Mouse (Mus musculus): ENCODE data around the gene Afap1l2. TPM values are rescaled to one million over a fixed set of nuclear protein-coding genes. Genes with fewer than 3 reads are reported as not detected.

Gene Afap1l2
- polyA plus RNA-seq, 1 experiment = 17.3 TPM

DNA sequence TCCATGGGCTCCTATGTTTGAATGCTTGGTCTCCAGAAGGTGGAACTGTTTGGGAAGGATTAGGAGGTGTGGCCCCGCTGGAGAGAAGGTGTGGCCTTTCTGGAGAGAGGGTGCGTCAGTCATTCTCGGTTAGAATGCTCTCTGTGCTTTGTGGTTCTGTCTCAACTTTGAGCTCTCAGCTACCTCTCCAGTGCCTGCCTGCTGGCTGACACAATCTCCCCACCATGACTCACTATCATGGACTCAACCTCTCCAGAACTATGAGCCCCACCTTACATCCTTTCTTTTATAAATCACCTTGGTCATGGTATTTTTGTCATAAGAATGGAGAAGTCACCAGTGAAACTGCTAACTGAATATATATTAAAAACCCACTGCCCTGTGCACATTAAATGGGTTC is 93.4 kb downstream of the Afap1l2 start:
- H3K27ac ChIP-seq (ENCODE audit: insufficient read depth, low read length) = peak overlapping the region; percentile 46; the same call in 1 of the 2 replicates
- H3K36me3 ChIP-seq (ENCODE audit: control insufficient read depth, insufficient read depth, low read length, poor library complexity, severe bottlenecking) = no peaks in the 10 kb centered on the region
- TF ChIP-seq CTCF (IDR thresholded peaks at IDR 0.05; ENCODE audit: low read depth, low read length) (no peak), EP300 (IDR thresholded peaks at IDR 0.05; ENCODE audit: insufficient read depth, low read depth, low read length) (no peak), POLR2A (IDR thresholded peaks at IDR 0.05; ENCODE audit: insufficient read depth, low read length) (no peak)
- H3K27me3 ChIP-seq (ENCODE audit: control insufficient read depth, insufficient read depth, low read length, poor library complexity, severe bottlenecking) = no peaks in the 10 kb centered on the region
- no peaks in the 10 kb centered on the region for H3K4me1 ChIP-seq (ENCODE audit: control insufficient read depth, insufficient read depth, low read length)
- no peaks in the 10 kb centered on the region for H3K9me3 ChIP-seq (replicated peaks; ENCODE audit: control insufficient read depth, insufficient read depth, low read length, poor library complexity, severe bottlenecking)
- H3K4me3 ChIP-seq (ENCODE audit: low read depth, low read length) = no peak overlapping the region
- H3K9ac ChIP-seq (ENCODE audit: low read depth, poor library complexity, severe bottlenecking) = no peak overlapping the region

DNA sequence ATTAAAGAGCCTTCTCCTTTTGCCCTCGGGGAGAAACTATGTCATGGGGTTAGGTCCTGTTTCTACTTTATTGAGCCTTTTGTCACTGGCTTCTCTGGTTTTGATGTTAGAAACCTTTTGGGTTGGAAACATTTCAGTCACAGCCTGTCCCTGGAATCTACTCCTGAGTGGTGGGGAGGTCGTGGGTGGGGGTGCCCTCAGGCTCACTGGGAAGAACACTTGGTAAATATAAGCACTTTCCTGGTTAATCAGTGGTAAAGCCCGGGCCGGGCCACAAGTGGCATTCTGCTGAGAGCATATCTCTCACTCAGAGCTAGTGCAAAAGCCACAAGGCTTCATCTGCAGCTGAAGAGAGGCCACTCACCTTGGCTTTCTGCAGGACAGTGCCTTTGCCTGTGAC is 94.3 kb downstream of the Afap1l2 start:
- H3K4me3 ChIP-seq (ENCODE audit: low read depth, low read length) = no peak overlapping the region
- H3K4me1 ChIP-seq (ENCODE audit: control insufficient read depth, insufficient read depth, low read length) = no peaks in the 10 kb centered on the region
- no peaks in the 10 kb centered on the region for H3K27me3 ChIP-seq (ENCODE audit: control insufficient read depth, insufficient read depth, low read length, poor library complexity, severe bottlenecking)
- H3K27ac ChIP-seq (ENCODE audit: insufficient read depth, low read length) = no peak overlapping the region
- TF ChIP-seq CTCF (IDR thresholded peaks at IDR 0.05; ENCODE audit: low read depth, low read length) (no peak), EP300 (IDR thresholded peaks at IDR 0.05; ENCODE audit: insufficient read depth, low read depth, low read length) (no peak), POLR2A (IDR thresholded peaks at IDR 0.05; ENCODE audit: insufficient read depth, low read length) (no peak)
- H3K36me3 ChIP-seq (ENCODE audit: control insufficient read depth, insufficient read depth, low read length, poor library complexity, severe bottlenecking) = no peaks in the 10 kb centered on the region
- no peak overlapping the region for H3K9ac ChIP-seq (ENCODE audit: low read depth, poor library complexity, severe bottlenecking)
- no peaks in the 10 kb centered on the region for H3K9me3 ChIP-seq (replicated peaks; ENCODE audit: control insufficient read depth, insufficient read depth, low read length, poor library complexity, severe bottlenecking)

DNA sequence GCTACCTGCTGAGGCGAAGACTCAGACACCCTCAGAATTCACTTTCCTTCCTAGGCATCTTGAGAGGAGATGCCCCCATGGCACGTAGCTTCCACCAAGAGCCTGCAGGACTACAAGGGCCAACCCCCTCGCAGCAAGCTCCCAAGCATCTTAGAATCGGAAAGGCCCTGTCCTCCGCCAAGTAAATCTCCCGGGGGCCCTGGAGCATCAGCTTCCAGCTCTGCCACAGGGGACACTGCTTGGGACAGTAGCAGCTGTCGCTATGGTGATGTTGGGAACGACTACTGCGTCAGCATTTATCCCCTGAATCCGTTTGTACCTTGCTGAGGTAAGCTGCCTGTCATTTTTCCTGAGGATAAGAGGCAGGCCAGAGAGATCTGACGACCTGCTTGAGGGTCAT is 97.5 kb downstream of the Afap1l2 start:
- Histone ChIP-seq H3K4me3 (ENCODE audit: low read depth, low read length) (no peak overlapping the region), H3K9ac (ENCODE audit: low read depth, poor library complexity, severe bottlenecking) (no peak overlapping the region), H3K36me3 (ENCODE audit: control insufficient read depth, insufficient read depth, low read length, poor library complexity, severe bottlenecking) (no peaks in the 10 kb centered on the region), H3K27ac (ENCODE audit: insufficient read depth, low read length) (no peak overlapping the region), H3K9me3 (replicated peaks; ENCODE audit: control insufficient read depth, insufficient read depth, low read length, poor library complexity, severe bottlenecking) (no peaks in the 10 kb centered on the region), H3K27me3 (ENCODE audit: control insufficient read depth, insufficient read depth, low read length, poor library complexity, severe bottlenecking) (no peaks in the 10 kb centered on the region), H3K4me1 (ENCODE audit: control insufficient read depth, insufficient read depth, low read length) (no peaks in the 10 kb centered on the region)
- no peak for TF ChIP-seq EP300 (IDR thresholded peaks at IDR 0.05; ENCODE audit: insufficient read depth, low read depth, low read length)
- no peak for TF ChIP-seq CTCF (IDR thresholded peaks at IDR 0.05; ENCODE audit: low read depth, low read length)
- TF ChIP-seq POLR2A (IDR thresholded peaks at IDR 0.05; ENCODE audit: insufficient read depth, low read length) = no peak

DNA sequence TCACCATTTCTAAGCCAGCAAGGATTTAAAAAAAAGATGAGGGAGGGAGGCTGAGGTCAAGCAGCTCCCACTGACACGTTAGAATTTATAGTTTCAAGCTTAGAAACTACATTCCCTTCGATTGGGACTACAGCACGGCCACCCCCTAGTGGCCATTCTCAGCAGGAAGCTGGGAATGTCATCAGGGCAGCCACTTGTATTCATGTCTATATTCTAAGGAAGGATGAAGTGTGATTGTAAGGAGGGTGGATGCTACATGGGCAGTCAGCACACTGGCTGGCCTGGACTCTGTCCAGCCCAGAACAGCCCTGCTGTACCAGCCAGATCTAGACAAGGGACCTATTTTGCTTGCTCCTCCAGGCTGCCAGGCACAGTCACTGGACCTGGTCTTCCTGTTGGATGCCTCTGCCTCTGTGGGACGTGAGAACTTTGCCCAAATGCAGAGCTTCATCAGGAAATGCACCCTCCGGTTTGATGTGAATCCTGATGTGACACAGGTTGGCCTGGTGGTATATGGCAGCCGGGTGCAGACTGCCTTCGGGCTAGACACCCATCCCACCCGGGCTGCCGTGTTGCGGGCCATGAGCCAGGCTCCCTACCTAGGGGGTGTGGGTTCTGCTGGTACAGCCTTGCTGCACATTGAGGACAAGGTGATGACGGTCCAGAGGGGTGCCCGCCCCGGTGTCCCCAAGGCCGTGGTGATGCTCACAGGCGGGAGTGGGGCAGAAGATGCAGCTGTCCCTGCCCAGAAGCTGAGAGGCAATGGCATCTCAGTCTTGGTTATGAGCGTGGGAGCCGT is 99.4 kb downstream of the Afap1l2 start:
- H3K27me3 ChIP-seq (ENCODE audit: control insufficient read depth, insufficient read depth, low read length, poor library complexity, severe bottlenecking) = no peaks in the 10 kb centered on the region
- H3K9me3 ChIP-seq (replicated peaks; ENCODE audit: control insufficient read depth, insufficient read depth, low read length, poor library complexity, severe bottlenecking) = no peaks in the 10 kb centered on the region
- no peak overlapping the region for H3K9ac ChIP-seq (ENCODE audit: low read depth, poor library complexity, severe bottlenecking)
- no peak overlapping the region for H3K27ac ChIP-seq (ENCODE audit: insufficient read depth, low read length)
- H3K4me3 ChIP-seq (ENCODE audit: low read depth, low read length) = no peak overlapping the region
- H3K36me3 ChIP-seq (ENCODE audit: control insufficient read depth, insufficient read depth, low read length, poor library complexity, severe bottlenecking) = no peaks in the 10 kb centered on the region
- TF ChIP-seq POLR2A (IDR thresholded peaks at IDR 0.05; ENCODE audit: insufficient read depth, low read length) (no peak), EP300 (IDR thresholded peaks at IDR 0.05; ENCODE audit: insufficient read depth, low read depth, low read length) (no peak), CTCF (IDR thresholded peaks at IDR 0.05; ENCODE audit: low read depth, low read length) (peak; percentile 65)
- H3K4me1 ChIP-seq (ENCODE audit: control insufficient read depth, insufficient read depth, low read length) = no peaks in the 10 kb centered on the region

DNA sequence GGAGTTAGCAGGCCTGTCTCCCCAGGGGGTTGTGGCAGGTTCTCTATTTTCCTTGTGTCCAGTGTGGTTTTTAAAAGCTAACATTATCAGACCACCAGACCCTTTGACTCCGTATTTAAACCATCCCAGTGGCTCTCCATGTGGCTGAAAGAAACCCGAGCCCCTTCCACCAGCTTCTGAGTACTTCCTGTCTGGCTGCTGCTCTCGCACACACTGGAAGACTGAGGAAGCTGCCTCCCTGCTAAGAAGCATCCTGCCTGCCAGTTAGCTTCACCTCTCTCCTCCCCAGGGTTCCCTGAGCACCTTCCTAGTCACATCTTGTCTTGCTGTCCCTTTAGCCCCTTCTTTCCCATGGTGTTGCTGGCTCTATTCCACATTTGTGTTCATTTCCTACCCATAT is 100.2 kb downstream of the Afap1l2 start:
- no peak overlapping the region for H3K27ac ChIP-seq (ENCODE audit: insufficient read depth, low read length)
- no peak overlapping the region for H3K4me3 ChIP-seq (ENCODE audit: low read depth, low read length)
- no peaks in the 10 kb centered on the region for H3K9me3 ChIP-seq (replicated peaks; ENCODE audit: control insufficient read depth, insufficient read depth, low read length, poor library complexity, severe bottlenecking)
- no peaks in the 10 kb centered on the region for H3K27me3 ChIP-seq (ENCODE audit: control insufficient read depth, insufficient read depth, low read length, poor library complexity, severe bottlenecking)
- TF ChIP-seq CTCF (IDR thresholded peaks at IDR 0.05; ENCODE audit: low read depth, low read length) = no peak
- no peak for TF ChIP-seq POLR2A (IDR thresholded peaks at IDR 0.05; ENCODE audit: insufficient read depth, low read length)
- no peak for TF ChIP-seq EP300 (IDR thresholded peaks at IDR 0.05; ENCODE audit: insufficient read depth, low read depth, low read length)
- no peaks in the 10 kb centered on the region for H3K36me3 ChIP-seq (ENCODE audit: control insufficient read depth, insufficient read depth, low read length, poor library complexity, severe bottlenecking)
- H3K9ac ChIP-seq (ENCODE audit: low read depth, poor library complexity, severe bottlenecking) = no peak overlapping the region
- no peaks in the 10 kb centered on the region for H3K4me1 ChIP-seq (ENCODE audit: control insufficient read depth, insufficient read depth, low read length)

DNA sequence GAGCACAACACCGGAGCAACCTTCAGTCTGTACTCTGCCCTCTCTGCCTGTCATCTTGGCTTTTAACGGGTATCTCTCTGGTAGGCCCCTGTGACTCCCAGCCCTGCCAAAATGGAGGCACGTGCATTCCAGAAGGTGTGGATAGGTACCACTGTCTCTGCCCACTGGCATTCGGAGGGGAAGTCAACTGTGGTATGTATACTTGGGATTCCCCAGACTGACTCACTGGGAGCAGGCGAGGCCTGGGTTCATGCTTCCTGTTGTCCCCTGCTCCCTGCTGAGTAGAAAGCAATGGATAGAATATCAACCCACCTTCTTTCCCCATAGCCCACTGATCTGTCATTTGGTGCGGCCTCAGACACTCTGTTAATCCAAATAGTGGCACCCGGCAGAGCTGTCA is 102.6 kb downstream of the Afap1l2 start:
- H3K9me3 ChIP-seq (replicated peaks; ENCODE audit: control insufficient read depth, insufficient read depth, low read length, poor library complexity, severe bottlenecking) = no peaks in the 10 kb centered on the region
- H3K27ac ChIP-seq (ENCODE audit: insufficient read depth, low read length) = no peak overlapping the region
- no peaks in the 10 kb centered on the region for H3K4me1 ChIP-seq (ENCODE audit: control insufficient read depth, insufficient read depth, low read length)
- H3K9ac ChIP-seq (ENCODE audit: low read depth, poor library complexity, severe bottlenecking) = no peak overlapping the region
- no peak overlapping the region for H3K4me3 ChIP-seq (ENCODE audit: low read depth, low read length)
- H3K36me3 ChIP-seq (ENCODE audit: control insufficient read depth, insufficient read depth, low read length, poor library complexity, severe bottlenecking) = no peaks in the 10 kb centered on the region
- no peaks in the 10 kb centered on the region for H3K27me3 ChIP-seq (ENCODE audit: control insufficient read depth, insufficient read depth, low read length, poor library complexity, severe bottlenecking)
- TF ChIP-seq EP300 (IDR thresholded peaks at IDR 0.05; ENCODE audit: insufficient read depth, low read depth, low read length) = no peak
- TF ChIP-seq POLR2A (IDR thresholded peaks at IDR 0.05; ENCODE audit: insufficient read depth, low read length) = no peak
- no peak for TF ChIP-seq CTCF (IDR thresholded peaks at IDR 0.05; ENCODE audit: low read depth, low read length)

Data from ES-Bruce4 (cell line).